Mouse (Mus musculus) ES-Bruce4 (cell line): Measurements from ENCODE around the gene Exoc4.

Experiments used
- CTCF ChIP-seq: IDR thresholded peaks from one replicate; pipeline ENCODE4 v1.8.1; 2011; ENCODE audit warnings: low read depth, low read length
- POLR2A ChIP-seq: IDR thresholded peaks from one replicate; pipeline ENCODE4 v1.8.1; 2011; ENCODE audit warnings: low read length; ENCODE audit not compliant: insufficient read depth

DNA sequence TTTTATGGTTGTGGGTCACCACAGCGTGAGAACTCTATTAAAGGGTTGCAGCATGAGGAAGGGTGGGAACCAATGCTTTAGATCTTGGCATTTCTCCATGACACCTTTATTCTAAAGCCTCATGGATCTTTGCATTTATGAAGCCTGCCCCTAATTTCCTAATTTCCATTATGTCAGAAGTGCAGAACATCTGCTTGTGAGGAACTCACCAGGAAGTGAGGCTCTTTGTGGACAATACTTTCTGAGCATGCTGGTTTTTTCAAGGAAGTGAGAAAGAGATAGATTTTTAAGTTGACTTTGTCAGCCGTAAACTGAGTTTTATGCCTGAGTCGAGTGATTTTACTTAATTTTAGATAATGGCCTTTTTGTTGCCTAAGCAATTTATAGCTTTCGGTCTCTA, 7.8 kb downstream of the Exoc4 start:
- TF ChIP-seq CTCF (no peak), POLR2A (no peak)
